Mouse (Mus musculus): ENCODE data around the gene Fam217a. TPM values are rescaled to one million over a fixed set of nuclear protein-coding genes. Genes with fewer than 3 reads are reported as not detected.

Gene Fam217a
- polyA plus RNA-seq, 1 experiment = not detected

GRCm38 (mm10) chr13:34942370-34942769, 18.3 kb upstream of the Fam217a start:
- no peak overlapping the region for H3K4me3 ChIP-seq
- H3K27me3 ChIP-seq (ENCODE audit: control insufficient read depth, insufficient read depth, insufficient read length) = no peaks in the 10 kb centered on the region
- no peaks in the 10 kb centered on the region for H3K36me3 ChIP-seq (ENCODE audit: control insufficient read depth, insufficient read depth)
- TF ChIP-seq E2F4 (IDR thresholded peaks at IDR 0.05; ENCODE audit: insufficient read depth) = no peak
- TF ChIP-seq POLR2AphosphoS2 (IDR thresholded peaks at IDR 0.05; ENCODE audit: insufficient read length, low read depth) = no peak
- no peak for TF ChIP-seq POLR2A (IDR thresholded peaks at IDR 0.05; ENCODE audit: insufficient read length, low read depth)
- no peak for TF ChIP-seq CEBPB (IDR thresholded peaks at IDR 0.05; ENCODE audit: insufficient read depth, poor library complexity, severe bottlenecking)
- no peak for TF ChIP-seq TCF12 (IDR thresholded peaks at IDR 0.05; ENCODE audit: insufficient read depth, poor library complexity, severe bottlenecking)
- TF ChIP-seq MYOD1 (IDR thresholded peaks at IDR 0.05; ENCODE audit: control insufficient read depth in 1 of 3, insufficient read length in 2 of 3, low read depth in 2 of 3) = no peak
- no peak for TF ChIP-seq REST (IDR thresholded peaks at IDR 0.05; ENCODE audit: insufficient read depth, insufficient read length)
- H3ac ChIP-seq (ENCODE audit: control insufficient read depth, insufficient read length) = no peak overlapping the region
- H3K4me2 ChIP-seq (ENCODE audit: low read depth) = no peak overlapping the region
- no peaks in the 10 kb centered on the region for H3K79me2 ChIP-seq (ENCODE audit: control insufficient read depth, insufficient read depth)

- TF ChIP-seq POLR2AphosphoS2 (IDR thresholded peaks at IDR 0.05; ENCODE audit: insufficient read length, low read depth) (no peak), USF1 (IDR thresholded peaks at IDR 0.05; ENCODE audit: low read depth) (no peak), POLR2A (IDR thresholded peaks at IDR 0.05; ENCODE audit: insufficient read length, low read depth) (no peak), REST (IDR thresholded peaks at IDR 0.05; ENCODE audit: insufficient read depth, insufficient read length) (no peak), SRF (IDR thresholded peaks at IDR 0.05; ENCODE audit: control insufficient read depth, insufficient read length, low read depth) (no peak), MYOD1 (IDR thresholded peaks at IDR 0.05; ENCODE audit: control insufficient read depth in 1 of 3, insufficient read length in 2 of 3, low read depth in 2 of 3) (no peak), TCF12 (IDR thresholded peaks at IDR 0.05; ENCODE audit: insufficient read depth, poor library complexity, severe bottlenecking) (no peak), MYOG (IDR thresholded peaks at IDR 0.05; ENCODE audit: control insufficient read depth in 1 of 3, insufficient read depth in 1 of 3, insufficient read length in 2 of 3, low read depth in 2 of 3) (no peak), E2F4 (IDR thresholded peaks at IDR 0.05; ENCODE audit: insufficient read depth) (no peak), MAX (IDR thresholded peaks at IDR 0.05; ENCODE audit: low read depth) (no peak), CEBPB (IDR thresholded peaks at IDR 0.05; ENCODE audit: insufficient read depth, poor library complexity, severe bottlenecking) (no peak), TCF3 (IDR thresholded peaks at IDR 0.05; ENCODE audit: insufficient read length, low read depth) (no peak)
- no peak overlapping the region for H3K4me3 ChIP-seq
- H3K36me3 ChIP-seq (ENCODE audit: control insufficient read depth, insufficient read depth) = no peaks in the 10 kb centered on the region
- H3K4me2 ChIP-seq (ENCODE audit: low read depth) = no peak overlapping the region
- H3ac ChIP-seq (ENCODE audit: control insufficient read depth, insufficient read length) = no peak overlapping the region
- H3K79me2 ChIP-seq (ENCODE audit: control insufficient read depth, insufficient read depth) = no peaks in the 10 kb centered on the region
- H3K27me3 ChIP-seq (ENCODE audit: control insufficient read depth, insufficient read depth, insufficient read length) = peaks cover 13% of the 10 kb centered on the region
Measured at GRCm38 (mm10) chr13:34934931-34935644, 11.0 kb upstream of the Fam217a start.

DNA sequence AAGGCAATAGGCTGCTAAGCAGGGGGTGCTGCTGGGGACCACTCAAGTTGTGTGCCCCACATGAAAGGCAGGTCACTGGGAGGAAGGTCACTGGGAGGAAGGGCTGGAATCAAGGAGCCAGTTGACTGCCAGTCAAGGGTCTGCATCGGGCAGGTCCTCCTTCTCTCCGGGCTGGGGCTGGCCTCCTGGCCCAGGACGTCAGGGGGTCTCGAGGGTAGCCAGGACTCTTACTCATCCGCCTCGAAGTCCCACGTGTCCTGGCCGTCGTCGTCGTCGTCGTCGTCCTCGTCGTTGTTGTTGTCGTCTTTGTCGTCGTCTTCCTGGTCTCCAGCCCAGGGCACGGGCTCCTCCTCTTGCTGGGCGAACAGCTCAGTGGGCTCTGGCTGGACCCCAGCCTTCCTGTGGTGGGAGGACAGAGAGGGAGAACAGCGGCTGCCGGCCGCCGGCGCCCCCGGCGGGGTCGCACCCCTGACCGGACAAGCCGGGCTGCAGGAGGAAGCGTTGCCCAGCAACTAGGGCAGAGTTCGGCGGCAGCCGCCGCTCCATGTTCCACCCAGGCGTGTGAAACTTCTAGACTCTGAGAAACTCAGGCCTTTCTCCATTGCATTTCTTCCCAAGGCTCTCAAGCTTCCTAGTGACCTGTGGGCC, 7.5 kb downstream of the Fam217a start:
- no peak overlapping the region for H3ac ChIP-seq (ENCODE audit: control insufficient read depth, insufficient read length)
- no peaks in the 10 kb centered on the region for H3K36me3 ChIP-seq (ENCODE audit: control insufficient read depth, insufficient read depth)
- peaks cover 5% of the 10 kb centered on the region for H3K27me3 ChIP-seq (ENCODE audit: control insufficient read depth, insufficient read depth, insufficient read length)
- no peak overlapping the region for H3K4me3 ChIP-seq
- H3K79me2 ChIP-seq (ENCODE audit: control insufficient read depth, insufficient read depth) = no peaks in the 10 kb centered on the region
- no peak for TF ChIP-seq MAX (IDR thresholded peaks at IDR 0.05; ENCODE audit: low read depth)
- no peak for TF ChIP-seq TCF12 (IDR thresholded peaks at IDR 0.05; ENCODE audit: insufficient read depth, poor library complexity, severe bottlenecking)
- TF ChIP-seq SRF (IDR thresholded peaks at IDR 0.05; ENCODE audit: control insufficient read depth, insufficient read length, low read depth) = no peak
- TF ChIP-seq USF1 (IDR thresholded peaks at IDR 0.05; ENCODE audit: low read depth) = no peak
- TF ChIP-seq REST (IDR thresholded peaks at IDR 0.05; ENCODE audit: insufficient read depth, insufficient read length) = no peak
- H3K4me2 ChIP-seq (ENCODE audit: low read depth) = no peak overlapping the region

- H3K4me2 ChIP-seq (ENCODE audit: low read depth) = no peak overlapping the region
- H3K36me3 ChIP-seq (ENCODE audit: control insufficient read depth, insufficient read depth) = no peaks in the 10 kb centered on the region
- no peak overlapping the region for H3ac ChIP-seq (ENCODE audit: control insufficient read depth, insufficient read length)
- H3K79me2 ChIP-seq (ENCODE audit: control insufficient read depth, insufficient read depth) = no peaks in the 10 kb centered on the region
- no peak for TF ChIP-seq E2F4 (IDR thresholded peaks at IDR 0.05; ENCODE audit: insufficient read depth)
- H3K27me3 ChIP-seq (ENCODE audit: control insufficient read depth, insufficient read depth, insufficient read length) = peaks cover 5% of the 10 kb centered on the region
- no peak overlapping the region for H3K4me3 ChIP-seq
Measured at GRCm38 (mm10) chr13:34914614-34915013, 9.5 kb downstream of the Fam217a start.

GRCm38 (mm10) chr13:34892871-34893270, 31.2 kb downstream of the Fam217a start:
- peaks cover 92% of the 10 kb centered on the region for H3K36me3 ChIP-seq (ENCODE audit: control insufficient read depth, insufficient read depth)
- H3K4me2 ChIP-seq (ENCODE audit: low read depth) = no peak overlapping the region
- H3K27me3 ChIP-seq (ENCODE audit: control insufficient read depth, insufficient read depth, insufficient read length) = no peaks in the 10 kb centered on the region
- H3K79me2 ChIP-seq (ENCODE audit: control insufficient read depth, insufficient read depth) = no peaks in the 10 kb centered on the region
- no peak overlapping the region for H3K4me3 ChIP-seq
- TF ChIP-seq TCF3 (IDR thresholded peaks at IDR 0.05; ENCODE audit: insufficient read length, low read depth) = no peak
- TF ChIP-seq MYOD1 (IDR thresholded peaks at IDR 0.05; ENCODE audit: control insufficient read depth in 1 of 3, insufficient read length in 2 of 3, low read depth in 2 of 3) = no peak
- TF ChIP-seq POLR2A (IDR thresholded peaks at IDR 0.05; ENCODE audit: insufficient read length, low read depth) = no peak
- TF ChIP-seq MYOG (IDR thresholded peaks at IDR 0.05; ENCODE audit: control insufficient read depth in 1 of 3, insufficient read depth in 1 of 3, insufficient read length in 2 of 3, low read depth in 2 of 3) = no peak
- TF ChIP-seq USF1 (IDR thresholded peaks at IDR 0.05; ENCODE audit: low read depth) = no peak
- TF ChIP-seq CEBPB (IDR thresholded peaks at IDR 0.05; ENCODE audit: insufficient read depth, poor library complexity, severe bottlenecking) = no peak
- no peak for TF ChIP-seq POLR2AphosphoS2 (IDR thresholded peaks at IDR 0.05; ENCODE audit: insufficient read length, low read depth)
- TF ChIP-seq MAX (IDR thresholded peaks at IDR 0.05; ENCODE audit: low read depth) = no peak
- no peak for TF ChIP-seq TCF12 (IDR thresholded peaks at IDR 0.05; ENCODE audit: insufficient read depth, poor library complexity, severe bottlenecking)
- no peak for TF ChIP-seq REST (IDR thresholded peaks at IDR 0.05; ENCODE audit: insufficient read depth, insufficient read length)
- H3ac ChIP-seq (ENCODE audit: control insufficient read depth, insufficient read length) = no peak overlapping the region
